Mouse (Mus musculus): ENCODE measurements around the gene Nt5c2.

The Nt5c2 gene

DNA sequence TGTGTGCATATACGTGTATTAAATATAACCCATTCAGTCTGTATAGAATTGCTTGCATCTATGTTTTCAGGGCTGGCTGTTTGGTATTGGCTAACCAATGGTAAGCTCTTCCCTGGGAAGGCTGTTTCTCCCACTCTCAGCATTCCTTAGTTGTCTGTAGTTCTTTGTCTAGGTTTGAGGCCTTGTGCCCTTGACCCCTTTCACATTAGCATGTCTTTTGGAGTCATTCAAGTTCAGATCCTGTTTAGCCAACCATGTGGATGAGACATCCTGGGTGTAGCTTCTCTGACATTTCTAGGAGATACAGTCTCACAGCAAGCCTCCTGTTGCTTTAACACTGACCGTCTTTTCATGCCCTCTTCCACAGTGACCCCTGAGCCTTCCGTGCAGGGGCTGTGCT lies 178.9 kb downstream of the Nt5c2 start:
- DNase-seq = no peak

DNA sequence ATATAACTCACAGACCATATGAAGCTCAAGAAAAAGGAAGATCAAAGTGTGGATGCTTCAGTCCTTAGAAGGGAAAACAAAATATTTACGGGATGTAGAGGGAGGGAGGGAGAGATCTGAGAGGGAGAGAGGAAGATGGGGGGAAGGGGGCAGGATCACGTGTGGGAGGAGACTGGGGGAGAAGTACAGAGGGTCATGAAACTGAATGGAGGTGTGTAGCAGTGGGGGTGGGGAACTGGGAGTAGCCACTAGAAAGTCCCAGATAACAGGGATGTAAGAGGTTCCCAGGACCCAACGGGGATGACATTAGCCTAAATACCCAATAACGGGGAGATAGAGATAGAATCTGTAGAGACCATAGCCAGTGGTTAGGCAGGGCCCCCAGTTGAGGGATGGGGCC lies 179.6 kb downstream of the Nt5c2 start:
- no peak for DNase-seq

GRCm38 (mm10) chr19:46834301-46834700 lies 180.7 kb downstream of the Nt5c2 start:
- DNase-seq = no peak

Data from kidney, adult 18-20 months (tissue).